Mouse (Mus musculus) cerebellum, adult 8-10 months (tissue): ENCODE measurements around the gene Pacs2.

ENCODE experiments used
- DNase-seq: peaks from one replicate; pipeline ENCODE4 v3.0.0; 2022

Pacs2 gene

GRCm38 (mm10) chr12:113090053-113090452, 75.7 kb downstream of the Pacs2 start:
- no peak for DNase-seq

DNA sequence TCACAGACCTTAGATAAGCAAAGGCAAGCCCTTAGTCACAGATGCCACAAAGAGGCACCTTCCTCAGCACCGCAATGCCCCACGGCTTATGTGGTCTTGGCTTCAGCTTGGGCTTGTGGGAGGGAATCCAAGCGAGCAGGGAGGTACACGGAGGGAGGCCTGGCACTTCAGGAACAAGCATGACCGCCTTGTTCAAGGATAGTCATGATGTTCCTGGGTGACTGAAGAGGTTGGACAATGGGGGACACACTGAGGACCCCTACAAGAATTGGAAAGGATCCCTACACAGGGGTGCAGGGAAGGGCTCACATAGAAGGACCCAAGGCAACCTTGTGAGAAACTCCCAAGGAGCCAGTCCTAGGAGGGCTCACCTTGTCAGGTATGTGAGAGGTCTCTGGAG, 82.7 kb downstream of the Pacs2 start:
- DNase-seq, result no peak

DNA sequence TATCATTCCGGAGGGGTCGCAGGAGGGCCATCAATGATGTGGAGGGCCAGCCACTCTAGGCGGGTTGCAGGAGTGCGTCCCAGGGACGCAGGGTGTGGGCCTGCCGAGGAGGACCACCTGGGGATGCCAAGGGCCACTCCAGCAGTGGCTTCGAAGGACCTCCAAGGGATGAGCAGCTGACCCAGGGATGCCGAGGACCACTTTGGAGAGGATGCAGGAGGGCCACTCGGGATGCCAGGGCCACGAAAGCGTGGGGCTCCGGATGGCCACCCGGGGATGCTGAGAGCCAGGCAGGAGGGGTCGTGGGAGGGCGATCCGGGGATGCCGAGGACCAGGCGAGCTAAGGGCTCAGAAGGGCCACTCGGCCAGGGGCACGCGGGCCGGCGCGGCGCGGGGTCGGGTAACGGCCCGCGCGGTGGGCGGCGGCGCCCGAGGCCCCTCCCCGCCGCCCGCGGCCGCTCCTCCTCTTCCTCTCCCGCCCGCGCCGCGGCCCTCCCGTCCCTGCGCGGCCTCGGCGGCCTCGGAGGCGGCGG, 83.5 kb downstream of the Pacs2 start, which contains the start of gene Mta1:
TSS of gene Mta1 (plus strand) at position 530 of the 533 bp plus-strand sequence.
- peak; percentile 56 for DNase-seq

GRCm38 (mm10) chr12:113098530-113099151, 84.3 kb downstream of the Pacs2 start:
- DNase-seq, result peak; percentile 54

GRCm38 (mm10) chr12:113099470-113100237, 85.3 kb downstream of the Pacs2 start:
- DNase-seq, result no peak

GRCm38 (mm10) chr12:113100448-113101076, 86.3 kb downstream of the Pacs2 start:
- peak; percentile 63 for DNase-seq

- DNase-seq, result no peak
Measured at GRCm38 (mm10) chr12:113101251-113101960, 87.1 kb downstream of the Pacs2 start.

DNA sequence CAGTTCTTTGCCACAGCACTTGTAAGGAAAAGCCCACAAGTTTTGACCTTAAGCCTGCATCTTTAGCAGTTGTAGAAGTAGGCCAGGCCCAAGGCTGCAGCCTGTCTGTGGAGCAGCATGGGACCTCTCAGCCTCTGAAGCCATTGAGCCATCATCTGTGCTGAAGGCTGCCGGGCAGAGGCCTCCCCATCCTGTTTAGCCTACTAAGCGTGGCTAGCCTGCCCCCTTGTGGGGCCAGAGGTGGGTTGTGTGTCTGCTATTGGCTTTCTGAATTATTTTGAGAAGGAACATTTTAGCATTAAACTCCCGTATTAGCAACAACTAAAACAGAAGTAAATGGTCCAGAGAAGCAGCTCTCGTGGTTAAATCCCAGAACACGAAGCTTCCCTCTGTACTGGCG, 88.2 kb downstream of the Pacs2 start:
- peak; percentile 62 for DNase-seq

DNA sequence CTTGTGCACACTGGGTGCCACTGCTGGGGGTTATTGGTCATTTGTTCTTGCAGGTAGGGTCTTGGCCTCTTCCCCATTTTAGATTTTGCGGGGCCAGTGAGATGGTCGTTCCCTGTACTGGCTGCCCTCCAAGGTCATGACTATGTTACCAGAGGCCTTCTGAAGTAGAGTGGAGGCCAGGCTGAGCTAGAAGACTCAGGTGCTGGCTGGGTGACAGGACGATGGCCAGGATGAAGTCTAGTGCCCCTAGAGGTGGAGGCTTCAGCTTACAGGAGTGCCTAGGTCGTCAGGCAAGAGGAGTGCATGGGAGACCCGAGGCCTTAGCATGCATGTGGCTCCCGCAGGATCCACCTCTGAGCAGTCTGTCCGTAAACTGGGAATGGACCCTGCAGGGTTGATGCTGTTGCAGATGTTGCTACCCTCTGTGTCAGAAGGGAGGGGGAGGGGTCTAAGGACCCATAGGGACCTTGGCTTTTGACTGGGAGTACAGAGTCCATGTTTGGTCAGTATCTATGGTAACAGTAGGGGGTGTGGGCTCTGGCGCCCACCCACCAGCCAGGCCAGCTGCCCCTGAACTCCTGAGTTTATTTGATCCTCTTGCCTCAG, 89.6 kb downstream of the Pacs2 start:
- peak; percentile 43 for DNase-seq

- DNase-seq, result no peak
Measured at GRCm38 (mm10) chr12:113106386-113106785, 92.1 kb downstream of the Pacs2 start.

DNA sequence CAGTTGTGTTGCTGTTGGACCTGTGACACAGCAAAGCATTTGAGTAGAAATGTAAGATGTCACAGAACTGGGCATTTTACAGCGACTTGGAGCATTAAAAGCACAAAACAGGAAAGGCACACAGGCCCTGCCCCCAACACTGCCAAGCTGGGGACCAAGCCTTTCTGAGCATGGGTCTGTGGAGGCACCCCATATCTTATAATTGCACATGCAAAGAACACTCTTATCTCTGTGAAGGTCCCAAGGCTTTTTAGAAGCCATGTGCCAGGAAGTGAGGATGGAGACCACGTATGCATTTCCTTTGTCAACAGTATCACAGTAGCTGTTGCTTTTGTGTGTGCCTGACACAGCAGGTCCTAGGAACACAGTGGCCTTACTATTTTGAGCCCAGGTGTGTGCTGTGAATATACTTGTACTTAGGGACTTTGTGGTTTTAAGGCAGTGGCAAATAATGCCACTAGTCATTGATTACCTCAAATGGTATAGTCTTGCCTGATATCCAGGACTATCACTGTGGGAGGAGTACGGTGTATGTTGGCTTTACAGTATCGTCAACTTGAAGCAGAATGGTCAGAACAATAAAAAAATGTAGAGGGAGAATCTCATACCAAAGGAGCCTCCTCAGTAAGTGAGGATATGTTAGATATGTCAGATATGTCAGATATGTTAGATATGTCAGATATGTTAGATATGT, 93.3 kb downstream of the Pacs2 start:
- no peak for DNase-seq

GRCm38 (mm10) chr12:113108528-113109283, 94.4 kb downstream of the Pacs2 start:
- no peak for DNase-seq

GRCm38 (mm10) chr12:113109801-113110200, 95.5 kb downstream of the Pacs2 start:
- no peak for DNase-seq

DNA sequence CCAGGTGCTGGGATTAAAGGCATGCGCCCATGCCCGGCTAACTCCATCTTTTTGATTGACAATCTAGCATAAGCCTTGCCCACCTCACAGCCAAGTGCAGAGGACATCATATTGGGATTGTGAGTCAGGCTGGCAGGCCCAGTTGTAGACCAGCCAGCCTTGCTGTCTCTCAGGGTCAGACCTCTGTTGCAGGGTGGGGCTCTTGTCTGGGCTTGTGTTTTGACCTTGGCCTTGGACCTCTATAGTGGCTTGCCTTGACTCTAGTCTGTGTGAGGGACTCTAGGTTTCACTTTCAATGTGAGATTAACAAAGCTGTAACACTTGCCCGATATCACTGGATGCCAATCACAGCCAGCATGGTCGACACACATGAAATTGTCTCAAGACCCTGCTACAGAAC, 99.8 kb downstream of the Pacs2 start:
- DNase-seq, result no peak

DNA sequence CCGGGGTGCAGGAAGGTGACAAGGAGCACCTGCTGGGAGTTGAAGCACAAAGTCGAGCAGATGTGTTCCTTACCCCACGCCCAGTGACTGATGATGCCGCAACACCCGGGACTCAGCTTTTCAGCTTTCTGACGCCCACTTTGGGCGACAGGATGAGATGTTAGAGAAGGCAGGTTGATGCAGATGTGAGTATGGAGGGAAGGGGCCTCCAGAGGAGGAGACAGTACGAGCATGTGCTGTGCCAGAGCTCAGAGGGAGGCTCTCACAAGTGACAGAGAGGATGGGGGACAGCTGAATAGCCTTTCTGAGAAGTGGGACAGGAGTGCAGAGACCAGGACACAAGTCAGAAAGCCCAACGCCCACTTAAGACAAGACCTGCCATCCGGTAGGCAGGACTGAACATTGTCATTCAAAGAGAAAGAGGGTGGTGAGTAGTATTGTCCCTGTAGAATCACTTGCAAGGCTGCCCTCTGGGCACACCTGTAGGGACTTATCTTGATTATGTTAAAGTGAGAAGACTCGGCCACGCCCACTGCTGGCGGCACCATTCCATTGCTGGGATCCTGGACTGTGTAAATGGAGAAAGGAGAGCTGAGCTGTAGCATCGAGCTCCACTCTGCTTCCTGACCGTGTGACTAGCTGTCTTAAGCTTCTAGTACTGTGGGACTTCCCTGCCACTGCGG, 100.7 kb downstream of the Pacs2 start:
- no peak for DNase-seq

DNA sequence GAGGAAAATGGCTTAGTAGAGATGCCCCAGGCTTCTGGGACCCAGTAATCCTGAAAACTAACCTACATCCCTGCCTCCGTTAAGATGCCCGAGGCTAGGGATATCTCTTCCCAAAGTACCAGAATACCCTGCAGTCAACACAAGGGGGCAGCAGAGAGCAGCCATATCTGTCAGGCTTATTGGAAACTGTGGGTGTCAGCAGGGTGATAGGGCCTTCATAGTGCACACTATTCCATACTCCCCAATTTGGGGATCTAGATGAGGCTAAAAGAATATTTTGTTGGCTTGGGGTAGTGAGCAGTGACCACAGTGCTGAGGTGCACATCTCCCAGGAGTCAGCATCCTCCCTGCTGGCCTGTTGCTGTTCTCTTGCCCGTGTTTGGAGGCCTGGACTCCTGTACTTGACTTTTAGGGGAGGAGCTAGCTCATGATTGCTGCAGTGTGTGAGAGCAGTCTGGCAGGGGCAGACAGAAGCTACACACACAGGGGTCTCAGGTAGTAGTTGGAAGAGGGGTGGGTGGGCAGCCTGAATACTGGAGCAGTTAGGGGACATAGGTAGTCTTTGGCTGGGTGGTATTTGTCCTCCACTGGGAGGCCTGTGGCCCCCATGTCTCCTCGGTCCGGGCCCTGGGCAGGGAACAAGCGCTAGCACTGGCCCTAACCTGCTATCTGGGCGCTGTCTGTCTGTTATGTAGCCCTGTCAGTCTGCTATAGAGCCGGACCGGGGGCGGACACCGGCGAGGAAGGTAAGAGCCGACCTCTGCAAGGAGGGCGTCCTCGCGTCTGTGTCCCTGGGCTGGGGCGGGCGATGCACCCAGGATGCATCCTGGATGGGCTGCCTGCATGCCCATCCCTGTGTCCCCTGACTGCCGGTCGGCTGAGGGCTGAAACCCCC, 105.5 kb downstream of the Pacs2 start:
- peak; percentile 82 for DNase-seq
